Mouse (Mus musculus) forebrain, embryonic 11.5 days (tissue): ENCODE measurements around the gene Rnf24. TPM values are rescaled to one million over a fixed set of nuclear protein-coding genes. Genes with fewer than 3 reads are reported as not detected.
"Not testable (repeated sequence)": the region's sequence is repeated elsewhere in the genome, so short reads cannot be mapped to it uniquely, and the experiment has no call there.

Source experiments
- ATAC-seq: fragments of 200-750 bp; cut with Nextera tagmentation; replicated peaks from 2 replicates; pipeline ENCODE4 v1.8.0; 2017; ENCODE audit warnings: moderate TSS enrichment; ENCODE audit not compliant: low FRiP score
- DNase-seq: peaks from one replicate; pipeline ENCODE4 v3.0.0-alpha.2; 2017; ENCODE audit warnings: low spot score
- H3K27ac ChIP-seq: fragments of 300-500 bp; sonication (generic); 2 replicates; pipeline ENCODE4 v1.5.1; 2014; ENCODE audit warnings: low read depth, low read length
- H3K27me3 ChIP-seq: fragments of 300-500 bp; sonication (generic); 2 replicates; pipeline ENCODE4 v1.6.1; 2014; ENCODE audit warnings: mild to moderate bottlenecking, low read length, mixed read lengths; ENCODE audit not compliant: control insufficient read depth, insufficient read depth
- H3K36me3 ChIP-seq: fragments of 300-500 bp; sonication (generic); 2 replicates; pipeline ENCODE4 v1.6.1; 2014; ENCODE audit warnings: mild to moderate bottlenecking, low read length, moderate library complexity, mixed read lengths; ENCODE audit not compliant: control insufficient read depth, insufficient read depth
- H3K4me1 ChIP-seq: fragments of 300-500 bp; sonication (generic); replicated peaks from 2 replicates; pipeline ENCODE4 v1.6.1; 2014; ENCODE audit warnings: low read length, mixed read lengths; ENCODE audit not compliant: control insufficient read depth, insufficient read depth
- H3K4me2 ChIP-seq: fragments of 300-500 bp; sonication (generic); 2 replicates; pipeline ENCODE4 v1.6.1; 2014; ENCODE audit warnings: low read depth, mild to moderate bottlenecking, low read length, moderate library complexity, mixed read lengths; ENCODE audit not compliant: severe bottlenecking
- H3K4me3 ChIP-seq: fragments of 300-500 bp; sonication (generic); 2 replicates; pipeline ENCODE4 v1.5.1; 2014; ENCODE audit warnings: low read depth, low read length
- H3K9ac ChIP-seq: fragments of 300-500 bp; sonication (generic); 2 replicates; pipeline ENCODE4 v1.6.1; 2014; ENCODE audit warnings: low read length
- H3K9me3 ChIP-seq: fragments of 300-500 bp; sonication (generic); 2 replicates; pipeline ENCODE4 v1.6.1; 2016; ENCODE audit warnings: low read length, mixed read lengths; ENCODE audit not compliant: control insufficient read depth
- WGBS: fragments of 180-500 bp; shearing (Covaris S2); extraction: QIAGEN DNeasy Blood & Tissue Kit; methylation state at CpG from one replicate; pipeline ENCODE4 v1.1.7; 2014; 5-methylcytosine and 5-hydroxymethylcytosine counted together
- polyA plus RNA-seq: library from polyadenylated mRNA; unstranded; fragments of >200 nt; fragmentation: Nextera tagmentation; extraction: Ambion mirVana; gene quantifications from 2 replicates; pipeline ENCODE4 v1.2.1, GENCODE M21; 2014

Gene Rnf24
- polyA plus RNA-seq, 1 experiment from 2014 or later, result 9.3 TPM

- Histone ChIP-seq H3K4me2 (no peak overlapping the region), H3K9ac (no peak overlapping the region), H3K9me3 (no peaks in the 10 kb centered on the region), H3K4me1 (no peaks in the 10 kb centered on the region), H3K4me3 (no peak overlapping the region), H3K36me3 (no peaks in the 10 kb centered on the region), H3K27ac (no peak overlapping the region), H3K27me3 (no peaks in the 10 kb centered on the region)
- DNase-seq, result no peak
- ATAC-seq, result no peak
- WGBS, result 72% methylated on average over 1 of the region's 1 CpGs
Observed at GRCm38 (mm10) chr2:131323675-131324074, 29.0 kb downstream of the Rnf24 start.

GRCm38 (mm10) chr2:131321192-131321591, 31.5 kb downstream of the Rnf24 start:
- not testable (repeated sequence) for ATAC-seq, H3K9ac ChIP-seq, H3K9me3 ChIP-seq, H3K27me3 ChIP-seq, H3K36me3 ChIP-seq, H3K4me1 ChIP-seq, H3K4me2 ChIP-seq, H3K27ac ChIP-seq, DNase-seq, H3K4me3 ChIP-seq
- WGBS, result 81% methylated on average over 3 of the region's 3 CpGs

- Histone ChIP-seq H3K4me3 (no peak overlapping the region), H3K4me2 (no peak overlapping the region), H3K4me1 (no peaks in the 10 kb centered on the region), H3K27ac (no peak overlapping the region), H3K27me3 (no peaks in the 10 kb centered on the region), H3K36me3 (no peaks in the 10 kb centered on the region), H3K9me3 (no peaks in the 10 kb centered on the region), H3K9ac (no peak overlapping the region)
- DNase-seq (no peak), ATAC-seq (no peak)
- 74% methylated on average over 6 of the region's 6 CpGs for WGBS
Observed at GRCm38 (mm10) chr2:131319401-131319800, 33.3 kb downstream of the Rnf24 start.

- Histone ChIP-seq H3K27me3 (no peaks in the 10 kb centered on the region), H3K36me3 (no peaks in the 10 kb centered on the region), H3K4me3 (no peak overlapping the region), H3K4me2 (no peak overlapping the region), H3K27ac (no peak overlapping the region), H3K9me3 (no peaks in the 10 kb centered on the region), H3K4me1 (no peaks in the 10 kb centered on the region), H3K9ac (no peak overlapping the region)
- DNase-seq (no peak), ATAC-seq (no peak)
- WGBS, result 92% methylated on average over 2 of the region's 2 CpGs
Observed at GRCm38 (mm10) chr2:131316167-131316566, 36.5 kb downstream of the Rnf24 start.

GRCm38 (mm10) chr2:131309296-131309695, 43.4 kb downstream of the Rnf24 start:
- Histone ChIP-seq H3K27me3 (no peaks in the 10 kb centered on the region), H3K4me1 (no peaks in the 10 kb centered on the region), H3K4me3 (no peak overlapping the region), H3K9ac (no peak overlapping the region), H3K4me2 (no peak overlapping the region), H3K27ac (no peak overlapping the region), H3K36me3 (no peaks in the 10 kb centered on the region), H3K9me3 (no peaks in the 10 kb centered on the region)
- WGBS, result 74% methylated on average over 6 of the region's 6 CpGs
- no peak for ATAC-seq
- no peak for DNase-seq

GRCm38 (mm10) chr2:131307822-131308221, 44.9 kb downstream of the Rnf24 start:
- Histone ChIP-seq H3K27ac (no peak overlapping the region), H3K4me2 (no peak overlapping the region), H3K9me3 (no peaks in the 10 kb centered on the region), H3K9ac (no peak overlapping the region), H3K4me1 (no peaks in the 10 kb centered on the region), H3K36me3 (no peaks in the 10 kb centered on the region), H3K4me3 (no peak overlapping the region), H3K27me3 (no peaks in the 10 kb centered on the region)
- 74% methylated on average over 2 of the region's 2 CpGs for WGBS
- ATAC-seq (no peak), DNase-seq (no peak)

GRCm38 (mm10) chr2:131307391-131307790, 45.3 kb downstream of the Rnf24 start:
- Histone ChIP-seq H3K36me3 (no peaks in the 10 kb centered on the region), H3K4me2 (no peak overlapping the region), H3K27me3 (no peaks in the 10 kb centered on the region), H3K4me3 (no peak overlapping the region), H3K27ac (no peak overlapping the region), H3K9ac (no peak overlapping the region), H3K9me3 (no peaks in the 10 kb centered on the region), H3K4me1 (no peaks in the 10 kb centered on the region)
- ATAC-seq, result no peak
- DNase-seq, result no peak
- 83% methylated on average over 5 of the region's 5 CpGs for whole genome bisulfite sequencing

GRCm38 (mm10) chr2:131305226-131305625, 47.5 kb downstream of the Rnf24 start:
- H3K27me3 ChIP-seq, ATAC-seq, H3K36me3 ChIP-seq, H3K4me3 ChIP-seq, H3K9ac ChIP-seq, H3K27ac ChIP-seq, H3K4me2 ChIP-seq, DNase-seq, H3K4me1 ChIP-seq, H3K9me3 ChIP-seq: not testable (repeated sequence)
- WGBS, result 98% methylated on average over 1 of the region's 1 CpGs

GRCm38 (mm10) chr2:131304497-131304896, 48.2 kb downstream of the Rnf24 start:
- Histone ChIP-seq H3K27ac (no peak overlapping the region), H3K4me2 (no peak overlapping the region), H3K27me3 (no peaks in the 10 kb centered on the region), H3K4me1 (no peaks in the 10 kb centered on the region), H3K9ac (no peak overlapping the region), H3K4me3 (no peak overlapping the region), H3K9me3 (no peaks in the 10 kb centered on the region), H3K36me3 (no peaks in the 10 kb centered on the region)
- no peak for ATAC-seq
- WGBS, result 91% methylated on average over 9 of the region's 9 CpGs
- DNase-seq, result no peak
